Mouse (Mus musculus): ENCODE measurements at regions not wholly inside any gene's neighbourhood (a gene's known extent, or its start where the extent isn't known, plus 50 kb on each side); places are given as distances from the start of the nearest gene placed in this dataset.

DNA sequence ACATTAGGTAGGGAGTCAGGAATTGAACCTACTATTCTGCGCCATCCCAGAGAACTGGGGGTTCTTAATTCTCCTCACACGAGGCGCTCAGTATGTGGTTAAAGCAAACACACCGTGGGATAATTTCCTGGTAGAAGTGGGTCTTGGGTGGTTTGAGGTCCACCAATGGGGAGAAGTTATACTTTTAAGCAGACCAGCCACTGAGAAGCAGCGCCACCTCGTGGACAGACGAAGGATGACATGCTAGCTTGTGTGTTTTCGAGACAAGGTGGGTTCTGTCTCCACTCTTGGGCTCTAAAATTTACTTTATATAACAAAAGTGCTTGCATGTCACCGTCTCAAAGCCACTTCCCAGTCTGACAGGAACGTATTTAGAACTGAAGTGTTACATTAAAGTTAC is 152.7 kb upstream of the Zfp64 start:
- Histone ChIP-seq H3K4me3 (replicated peaks) (no peak overlapping the region), H3K36me3 (ENCODE audit: control insufficient read depth) (no peaks in the 10 kb centered on the region), H3K27me3 (ENCODE audit: control insufficient read depth) (no peaks in the 10 kb centered on the region), H3K4me1 (ENCODE audit: control insufficient read depth) (no peaks in the 10 kb centered on the region), H3K9me3 (ENCODE audit: control insufficient read depth, low read length) (peaks cover 21% of the 10 kb centered on the region)
- no peak for TF ChIP-seq TAL1 (IDR thresholded peaks at IDR 0.05; ENCODE audit: low read length)
- TF ChIP-seq GATA1 (IDR thresholded peaks at IDR 0.05; ENCODE audit: low read length), result no peak

DNA sequence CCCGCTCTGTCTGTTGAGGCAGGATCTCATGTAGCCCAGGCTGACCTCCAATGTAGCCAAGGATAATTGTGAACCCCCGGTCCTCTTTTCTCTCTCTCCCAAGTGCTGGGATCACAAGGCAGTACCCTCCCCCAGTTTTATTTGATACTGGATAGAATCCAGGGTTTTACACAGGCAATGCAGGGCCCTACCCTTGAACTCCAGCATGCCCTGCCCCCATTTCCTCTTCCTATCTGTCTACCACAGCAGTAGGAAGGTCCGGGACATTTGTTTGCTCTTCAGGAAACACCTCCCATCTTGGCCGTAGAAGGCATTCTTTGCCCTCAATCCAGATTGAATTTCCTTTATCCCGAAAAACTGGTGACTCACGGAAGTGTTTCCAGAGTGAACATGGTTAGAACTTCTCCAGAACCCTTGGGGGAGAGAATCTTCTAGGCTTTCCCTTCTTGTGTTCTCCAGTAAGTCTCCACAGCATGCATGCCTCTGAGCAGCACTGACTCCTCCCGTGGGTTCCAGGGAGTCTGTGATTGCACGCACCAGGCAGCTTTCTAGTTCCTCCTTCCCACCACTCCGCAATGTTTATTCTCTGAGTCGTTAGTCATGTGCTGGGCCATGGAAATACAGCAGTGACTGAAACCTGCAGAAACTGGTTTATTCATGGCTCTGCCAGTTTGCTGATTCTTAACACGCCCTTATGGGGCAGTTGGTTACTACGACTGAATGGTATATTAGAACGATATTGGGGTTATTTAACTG is 146.3 kb upstream of the Zfp64 start:
- Histone ChIP-seq H3K36me3 (ENCODE audit: control insufficient read depth) (no peaks in the 10 kb centered on the region), H3K4me1 (ENCODE audit: control insufficient read depth) (no peaks in the 10 kb centered on the region), H3K4me3 (replicated peaks) (no peak overlapping the region), H3K27me3 (ENCODE audit: control insufficient read depth) (no peaks in the 10 kb centered on the region), H3K9me3 (ENCODE audit: control insufficient read depth, low read length) (peaks cover 50% of the 10 kb centered on the region)
- no peak for TF ChIP-seq TAL1 (IDR thresholded peaks at IDR 0.05; ENCODE audit: low read length)
- TF ChIP-seq GATA1 (IDR thresholded peaks at IDR 0.05; ENCODE audit: low read length), result no peak

DNA sequence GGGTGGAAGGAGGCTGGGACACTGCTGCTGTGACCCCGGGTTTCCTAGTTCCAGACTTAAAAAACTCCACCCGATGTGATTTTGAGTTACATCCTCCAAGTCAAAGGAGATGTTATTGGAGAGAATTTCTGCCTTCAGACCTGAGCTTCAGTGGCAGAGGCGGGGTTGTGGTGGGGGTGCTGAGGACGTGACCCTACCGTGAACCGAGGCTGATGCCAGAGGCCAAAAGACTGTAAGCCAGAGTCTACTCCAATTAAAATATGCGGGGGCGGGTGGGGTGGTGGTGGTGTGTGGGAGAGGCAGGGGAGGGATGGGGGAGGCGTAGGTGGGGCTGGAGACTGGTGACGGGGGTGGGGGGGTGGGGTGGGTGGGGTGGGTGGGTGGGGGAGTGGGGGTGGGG is 145.1 kb upstream of the Zfp64 start:
- H3K9me3 ChIP-seq (ENCODE audit: control insufficient read depth, low read length), result peaks cover 50% of the 10 kb centered on the region
- TF ChIP-seq GATA1 (IDR thresholded peaks at IDR 0.05; ENCODE audit: low read length), result no peak
- TF ChIP-seq TAL1 (IDR thresholded peaks at IDR 0.05; ENCODE audit: low read length), result no peak

DNA sequence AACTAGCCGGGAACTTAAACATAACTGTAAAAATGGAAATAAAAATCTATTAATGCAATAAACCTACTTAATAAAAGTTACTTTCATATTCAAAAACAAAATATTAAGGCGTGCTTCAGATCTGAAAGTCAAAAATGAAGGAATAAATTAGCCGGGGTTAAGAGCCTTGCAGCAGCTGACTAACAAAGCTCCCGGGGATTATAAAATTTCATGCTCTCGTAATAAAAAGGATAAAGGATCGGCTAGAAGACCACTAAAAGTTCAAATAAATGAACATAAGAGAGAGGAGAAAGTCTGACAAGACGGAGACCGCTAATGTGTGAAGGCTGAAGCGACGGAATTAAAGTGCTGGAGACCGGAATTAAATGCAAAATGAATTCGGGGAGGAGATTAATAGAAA is 144.3 kb upstream of the Zfp64 start:
- Histone ChIP-seq H3K4me1 (ENCODE audit: control insufficient read depth) (no peaks in the 10 kb centered on the region), H3K4me3 (replicated peaks) (no peak overlapping the region), H3K9me3 (ENCODE audit: control insufficient read depth, low read length) (peaks cover 55% of the 10 kb centered on the region), H3K36me3 (ENCODE audit: control insufficient read depth) (no peaks in the 10 kb centered on the region), H3K27me3 (ENCODE audit: control insufficient read depth) (no peaks in the 10 kb centered on the region)
- TF ChIP-seq TAL1 (IDR thresholded peaks at IDR 0.05; ENCODE audit: low read length) (no peak), GATA1 (IDR thresholded peaks at IDR 0.05; ENCODE audit: low read length) (no peak)

More for the DNA sequence above, 145.1 kb upstream of the Zfp64 start:
- no peak overlapping the region for H3K4me3 ChIP-seq (replicated peaks)
- no peaks in the 10 kb centered on the region for H3K27me3 ChIP-seq (ENCODE audit: control insufficient read depth)
- H3K4me1 ChIP-seq (ENCODE audit: control insufficient read depth), result no peaks in the 10 kb centered on the region
- no peaks in the 10 kb centered on the region for H3K36me3 ChIP-seq (ENCODE audit: control insufficient read depth)

DNA sequence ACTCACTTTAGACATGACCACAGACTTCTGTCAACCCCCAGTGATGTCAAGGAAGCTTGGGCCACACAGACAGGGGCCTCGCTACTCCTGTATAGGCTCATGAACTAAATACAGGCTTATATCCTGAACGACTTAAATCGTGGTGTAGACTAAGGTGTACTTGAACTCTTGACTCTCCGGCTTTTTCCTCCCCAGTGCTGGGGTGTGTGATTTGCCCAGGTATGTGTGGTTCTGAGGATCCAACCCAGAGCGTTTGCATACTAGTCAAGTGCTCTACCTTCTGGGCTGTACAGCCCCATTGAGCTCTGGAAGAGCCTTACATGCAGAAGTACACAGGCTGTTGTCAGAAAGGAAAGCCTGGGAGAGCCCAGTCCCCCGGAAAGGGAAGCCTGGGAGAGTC is 143.2 kb upstream of the Zfp64 start:
- no peak overlapping the region for H3K4me3 ChIP-seq (replicated peaks)
- H3K27me3 ChIP-seq (ENCODE audit: control insufficient read depth), result no peaks in the 10 kb centered on the region
- peaks cover 56% of the 10 kb centered on the region for H3K9me3 ChIP-seq (ENCODE audit: control insufficient read depth, low read length)

DNA sequence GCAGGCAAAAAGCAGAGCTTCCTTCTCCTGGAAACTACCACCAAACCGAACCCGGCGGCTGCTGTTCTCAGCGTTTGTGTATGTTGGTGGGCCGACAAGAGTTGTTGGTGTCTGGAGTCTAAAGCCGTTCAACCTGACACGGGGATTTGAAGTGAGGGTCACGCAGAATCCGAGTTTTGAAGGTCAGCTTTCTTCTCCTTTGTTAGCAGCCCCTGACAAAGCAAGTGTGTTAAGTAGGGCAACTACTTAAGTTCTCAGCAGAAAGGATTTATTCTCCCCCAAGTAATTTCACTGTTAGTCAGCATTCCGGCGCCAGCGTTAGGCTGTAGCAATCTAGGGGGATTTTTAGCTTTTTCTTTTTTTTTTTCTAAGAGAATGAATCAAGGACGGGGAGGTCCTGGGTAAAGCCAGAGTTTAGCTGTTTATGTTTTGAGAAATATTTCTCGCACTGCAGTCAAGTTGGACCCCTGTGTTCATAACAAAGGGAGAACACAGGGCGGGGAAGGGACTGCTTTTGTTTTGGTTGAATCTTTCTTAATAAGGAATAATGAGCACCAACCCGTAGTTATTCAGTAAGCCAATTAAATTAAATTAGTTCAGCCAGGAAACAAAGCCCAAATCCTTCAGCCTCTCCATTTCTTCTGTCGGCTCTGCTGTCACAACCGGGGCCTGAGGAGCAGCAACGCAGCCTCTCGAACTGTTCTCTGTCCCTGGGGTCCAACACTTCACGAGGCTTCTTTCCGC is 138.8 kb upstream of the Zfp64 start:
- Histone ChIP-seq H3K36me3 (ENCODE audit: control insufficient read depth) (no peaks in the 10 kb centered on the region), H3K4me1 (ENCODE audit: control insufficient read depth) (no peaks in the 10 kb centered on the region), H3K27me3 (ENCODE audit: control insufficient read depth) (no peaks in the 10 kb centered on the region), H3K4me3 (replicated peaks) (no peak overlapping the region), H3K9me3 (ENCODE audit: control insufficient read depth, low read length) (peaks cover 45% of the 10 kb centered on the region)
- TF ChIP-seq TAL1 (IDR thresholded peaks at IDR 0.05; ENCODE audit: low read length) (no peak), GATA1 (IDR thresholded peaks at IDR 0.05; ENCODE audit: low read length) (no peak)

More for the DNA sequence above, 143.2 kb upstream of the Zfp64 start:
- TF ChIP-seq TAL1 (IDR thresholded peaks at IDR 0.05; ENCODE audit: low read length) (no peak), GATA1 (IDR thresholded peaks at IDR 0.05; ENCODE audit: low read length) (no peak)
- Histone ChIP-seq H3K4me1 (ENCODE audit: control insufficient read depth) (no peaks in the 10 kb centered on the region), H3K36me3 (ENCODE audit: control insufficient read depth) (no peaks in the 10 kb centered on the region)

DNA sequence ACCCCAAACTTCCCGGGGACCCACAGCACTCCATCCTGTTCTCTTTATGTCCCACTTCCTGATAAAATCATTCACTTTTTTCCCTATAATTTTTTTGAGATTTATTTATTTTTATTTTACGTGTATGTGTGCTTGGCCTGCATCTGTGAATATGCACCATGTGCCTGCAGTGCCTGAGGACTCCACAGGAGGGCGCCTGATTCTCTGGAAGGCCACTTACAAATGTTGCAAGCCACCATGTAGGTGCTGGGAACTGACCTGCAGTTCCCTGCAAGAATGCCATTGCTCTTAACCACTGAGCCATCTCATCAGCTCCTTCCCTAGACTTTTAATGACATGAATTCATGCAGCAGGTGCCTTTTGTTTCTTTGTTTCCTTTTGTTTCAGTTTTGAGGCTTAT is 134.9 kb upstream of the Zfp64 start:
- Histone ChIP-seq H3K4me3 (replicated peaks) (no peak overlapping the region), H3K9me3 (ENCODE audit: control insufficient read depth, low read length) (peaks cover 39% of the 10 kb centered on the region), H3K4me1 (ENCODE audit: control insufficient read depth) (no peaks in the 10 kb centered on the region), H3K36me3 (ENCODE audit: control insufficient read depth) (no peaks in the 10 kb centered on the region), H3K27me3 (ENCODE audit: control insufficient read depth) (no peaks in the 10 kb centered on the region)
- TF ChIP-seq GATA1 (IDR thresholded peaks at IDR 0.05; ENCODE audit: low read length), result no peak
- TF ChIP-seq TAL1 (IDR thresholded peaks at IDR 0.05; ENCODE audit: low read length), result no peak

DNA sequence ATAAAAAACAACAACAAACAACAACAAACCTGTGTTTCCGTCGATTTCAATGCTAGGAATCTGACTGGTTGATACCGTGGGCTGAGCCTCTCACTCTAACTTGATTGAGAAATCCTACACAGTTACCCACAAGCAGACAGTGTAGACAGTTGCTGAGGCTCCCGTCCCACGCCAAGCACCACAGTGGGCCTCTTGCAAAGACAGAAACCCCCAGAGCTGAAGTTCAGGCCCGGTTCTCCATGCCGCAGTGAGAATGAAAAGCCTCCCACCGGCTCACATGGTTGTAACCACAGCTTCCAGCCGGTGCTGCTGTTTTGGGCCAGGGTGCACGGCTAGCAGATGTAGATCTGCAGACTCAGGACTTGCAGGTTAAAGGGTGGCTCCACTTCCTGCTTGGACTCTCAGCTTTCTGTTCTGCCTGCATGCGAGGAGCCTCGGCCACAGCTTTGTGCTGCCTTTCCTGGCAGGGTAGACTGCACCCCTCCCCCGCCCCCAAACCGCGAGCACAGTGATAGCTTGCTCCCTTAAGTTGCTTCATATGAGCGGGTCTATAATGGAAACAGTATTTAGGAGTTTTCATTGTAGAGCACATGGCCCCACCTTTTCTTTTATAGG is 133.6 kb upstream of the Zfp64 start:
- no peak overlapping the region for H3K4me3 ChIP-seq (replicated peaks)
- TF ChIP-seq TAL1 (IDR thresholded peaks at IDR 0.05; ENCODE audit: low read length), result no peak
- no peak for TF ChIP-seq GATA1 (IDR thresholded peaks at IDR 0.05; ENCODE audit: low read length)
- no peaks in the 10 kb centered on the region for H3K27me3 ChIP-seq (ENCODE audit: control insufficient read depth)

DNA sequence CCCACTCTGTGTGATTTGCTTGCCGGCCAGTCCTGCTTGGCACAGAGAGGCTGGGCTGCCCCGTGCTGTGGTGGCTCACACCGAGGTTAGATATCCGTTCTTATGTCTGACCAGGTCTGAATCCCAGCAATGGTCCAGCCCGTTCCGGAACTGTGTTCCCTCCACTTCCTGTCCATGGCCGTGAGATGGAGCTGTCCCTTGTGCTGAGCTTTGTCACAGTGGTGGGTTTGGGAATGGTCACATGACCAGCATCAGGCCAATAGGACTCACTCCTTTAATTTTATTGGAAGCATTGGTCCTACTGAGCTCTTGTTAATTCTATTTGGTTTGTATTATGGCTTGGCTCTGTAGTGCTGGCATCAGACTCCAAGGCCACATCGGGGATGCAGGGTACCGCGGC is 132.9 kb upstream of the Zfp64 start:
- TF ChIP-seq GATA1 (IDR thresholded peaks at IDR 0.05; ENCODE audit: low read length) (no peak), TAL1 (IDR thresholded peaks at IDR 0.05; ENCODE audit: low read length) (no peak)
- H3K4me3 ChIP-seq (replicated peaks), result no peak overlapping the region
- H3K4me1 ChIP-seq (ENCODE audit: control insufficient read depth), result no peaks in the 10 kb centered on the region
- no peaks in the 10 kb centered on the region for H3K36me3 ChIP-seq (ENCODE audit: control insufficient read depth)
- no peaks in the 10 kb centered on the region for H3K27me3 ChIP-seq (ENCODE audit: control insufficient read depth)
- H3K9me3 ChIP-seq (ENCODE audit: control insufficient read depth, low read length), result peaks cover 38% of the 10 kb centered on the region

More for the DNA sequence above, 133.6 kb upstream of the Zfp64 start:
- no peaks in the 10 kb centered on the region for H3K36me3 ChIP-seq (ENCODE audit: control insufficient read depth)
- no peaks in the 10 kb centered on the region for H3K4me1 ChIP-seq (ENCODE audit: control insufficient read depth)
- peaks cover 38% of the 10 kb centered on the region for H3K9me3 ChIP-seq (ENCODE audit: control insufficient read depth, low read length)

All from erythroblast, embryonic 14.5 days (primary cell).